Mouse (Mus musculus): ENCODE measurements around the gene Rpia.

GRCm38 (mm10) chr6:70718760-70719159 lies 73.3 kb downstream of the Rpia start:
- TF ChIP-seq CTCF (IDR thresholded peaks at IDR 0.05; ENCODE audit: insufficient read depth, low read depth, low read length) (no peak), POLR2A (IDR thresholded peaks at IDR 0.05; ENCODE audit: insufficient read depth, low read depth, low read length) (no peak)

Measured in olfactory bulb, adult 2 months (tissue).